Mouse (Mus musculus): ENCODE results near the gene Npepps. TPM values are rescaled to one million over a fixed set of nuclear protein-coding genes. Genes with fewer than 3 reads are reported as not detected.
"Not testable (repeated sequence)": the region's sequence is repeated elsewhere in the genome, so short reads cannot be mapped to it uniquely, and the experiment has no call there.

Gene Npepps
- polyA plus RNA-seq, 1 experiment from 2014 or later: 80.9 TPM

DNA sequence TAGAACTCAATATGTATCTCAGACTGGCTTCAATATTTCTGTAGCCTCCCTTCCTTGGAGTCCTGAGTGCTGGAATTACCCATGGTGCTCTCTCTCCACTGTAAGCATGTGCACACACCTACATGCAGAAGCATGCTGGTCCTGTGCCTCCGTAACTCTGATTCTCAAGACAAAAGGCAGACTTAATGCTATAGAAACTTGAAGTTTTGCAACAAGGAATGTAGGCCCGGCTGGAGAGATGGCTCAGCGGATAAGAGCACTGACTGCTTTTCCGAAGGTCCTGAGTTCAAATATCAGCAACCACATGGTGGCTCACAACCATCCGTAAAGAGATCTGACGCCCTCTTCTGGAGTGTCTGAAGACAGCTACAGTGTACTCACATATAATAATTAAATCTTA is 90.8 kb downstream of the Npepps start:
- not testable (repeated sequence) for H3K27ac ChIP-seq (ENCODE audit: low read length); H3K9me3 ChIP-seq (ENCODE audit: low read length); H3K4me2 ChIP-seq (replicated peaks; ENCODE audit: low read depth, low read length); H3K36me3 ChIP-seq (ENCODE audit: insufficient read depth, low read length); H3K9ac ChIP-seq (replicated peaks; ENCODE audit: low read length); H3K27me3 ChIP-seq (ENCODE audit: insufficient read depth, low read length); H3K4me3 ChIP-seq (ENCODE audit: low read length); ATAC-seq (ENCODE audit: low FRiP score, low TSS enrichment)
- H3K4me1 ChIP-seq (ENCODE audit: insufficient read depth, low read length): peaks cover 26% of the 10 kb centered on the region
- 92% methylated on average over 6 of the region's 6 CpGs for WGBS

DNA sequence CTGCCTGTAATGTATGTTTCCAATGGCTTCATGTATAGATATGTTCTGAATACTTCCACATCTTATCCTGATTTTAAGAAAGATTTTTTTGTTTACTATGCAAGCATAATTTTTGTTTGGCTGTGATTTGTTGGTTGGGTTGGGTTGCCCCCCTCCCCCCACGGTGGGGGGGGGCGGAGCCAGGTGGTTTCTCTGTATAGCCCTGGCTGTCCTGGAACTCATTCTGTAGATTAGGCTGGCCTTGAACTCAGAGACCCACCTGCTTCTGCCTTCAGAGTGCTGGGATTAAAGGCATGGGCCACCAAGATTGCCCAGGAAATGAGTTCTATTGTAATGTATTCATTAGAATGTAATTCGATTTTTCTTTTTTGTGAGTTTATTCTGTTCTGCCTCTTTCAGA is 91.2 kb downstream of the Npepps start:
- peaks cover 10% of the 10 kb centered on the region for H3K36me3 ChIP-seq (ENCODE audit: insufficient read depth, low read length)
- peak overlapping the region; percentile 94; the same call in 1 of the 2 replicates for H3K27ac ChIP-seq (ENCODE audit: low read length)
- H3K9me3 ChIP-seq (ENCODE audit: low read length): no peaks in the 10 kb centered on the region
- no peak for ATAC-seq (ENCODE audit: low FRiP score, low TSS enrichment)
- no peak overlapping the region for H3K9ac ChIP-seq (replicated peaks; ENCODE audit: low read length)
- 41% methylated on average over 3 of the region's 3 CpGs for WGBS
- peak overlapping the region; percentile 60 for H3K4me2 ChIP-seq (replicated peaks; ENCODE audit: low read depth, low read length)
- peak overlapping the region; percentile 84 for H3K4me3 ChIP-seq (ENCODE audit: low read length)
- H3K27me3 ChIP-seq (ENCODE audit: insufficient read depth, low read length): no peaks in the 10 kb centered on the region
- H3K4me1 ChIP-seq (ENCODE audit: insufficient read depth, low read length): peaks cover 27% of the 10 kb centered on the region

DNA sequence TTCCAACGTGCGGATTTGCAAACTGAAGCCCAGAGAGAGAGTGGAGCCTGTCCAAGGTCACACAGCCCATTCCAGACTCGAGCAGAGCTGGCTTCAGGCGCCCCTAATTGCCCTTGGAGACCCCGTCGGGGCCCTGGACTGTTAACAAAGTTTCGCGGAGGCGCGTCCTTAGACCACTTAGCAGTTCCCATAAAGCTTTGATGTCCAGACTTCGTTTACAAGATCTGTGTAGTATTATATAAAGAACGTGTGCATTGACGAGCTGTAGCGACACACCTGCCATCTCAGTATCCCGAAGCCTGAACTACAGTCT is 91.8 kb downstream of the Npepps start:
- under 1% methylated on average over 15 of the region's 15 CpGs for WGBS
- H3K4me2 ChIP-seq (replicated peaks; ENCODE audit: low read depth, low read length): peak overlapping the region; percentile 60
- peaks cover 27% of the 10 kb centered on the region for H3K4me1 ChIP-seq (ENCODE audit: insufficient read depth, low read length)
- no peaks in the 10 kb centered on the region for H3K9me3 ChIP-seq (ENCODE audit: low read length)
- peak overlapping the region; percentile 94 for H3K27ac ChIP-seq (ENCODE audit: low read length)
- H3K9ac ChIP-seq (replicated peaks; ENCODE audit: low read length): peak overlapping the region; percentile 67
- H3K4me3 ChIP-seq (ENCODE audit: low read length): peak overlapping the region; percentile 84
- peaks cover 14% of the 10 kb centered on the region for H3K36me3 ChIP-seq (ENCODE audit: insufficient read depth, low read length)
- H3K27me3 ChIP-seq (ENCODE audit: insufficient read depth, low read length): no peaks in the 10 kb centered on the region
- ATAC-seq (ENCODE audit: low FRiP score, low TSS enrichment): no peak

DNA sequence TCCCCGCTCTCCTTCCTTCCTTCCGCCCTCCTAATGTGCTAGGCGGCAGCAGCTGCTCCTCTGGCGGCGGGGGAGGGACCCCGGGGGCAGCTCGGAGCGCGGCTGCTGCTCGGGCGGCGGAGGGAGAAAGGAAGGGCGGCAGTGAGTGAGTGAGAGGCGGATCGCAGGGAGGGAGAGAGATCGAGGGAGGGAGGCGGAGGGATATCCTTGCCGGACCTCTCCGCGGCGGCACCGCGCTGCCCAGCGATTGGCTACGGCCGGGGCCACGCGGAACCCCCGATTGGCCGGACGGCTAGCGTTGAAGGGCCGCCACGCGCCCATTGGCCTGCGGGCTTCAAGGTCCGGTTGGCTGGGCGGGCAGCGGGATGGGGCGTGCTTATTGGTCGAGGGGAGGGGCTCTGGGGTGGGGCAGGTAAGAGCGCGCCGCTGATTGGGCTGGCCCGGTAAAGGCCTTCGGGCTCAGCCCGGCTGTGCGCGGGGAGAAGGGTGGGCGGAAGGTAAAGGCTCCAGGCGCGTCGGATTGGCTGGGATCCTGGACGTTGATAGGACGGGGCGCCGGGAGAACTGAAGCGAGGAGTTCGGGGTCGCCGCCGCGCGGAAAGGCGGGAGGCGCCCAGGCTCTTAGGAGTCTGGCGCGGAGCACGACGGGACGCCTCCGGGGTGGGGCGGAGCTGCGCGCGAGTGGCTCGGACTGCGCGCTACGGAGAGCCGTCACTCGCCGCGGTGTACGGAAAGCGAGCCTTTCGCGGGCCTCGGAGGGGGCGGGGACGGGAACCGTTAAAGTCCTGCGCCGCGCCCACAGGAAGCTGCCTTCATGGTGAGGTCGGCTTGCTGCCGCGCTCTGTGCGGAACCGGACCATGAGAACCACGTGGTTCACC is 92.4 kb downstream of the Npepps start, which contains the start of gene Kpnb1:
Kpnb1 (minus strand) TSS at position 118 of the 879 bp plus-strand sequence.
- peak within 1 kb of the TSS; percentile 95 for H3K9ac ChIP-seq (replicated peaks; ENCODE audit: low read length)
- 0% methylated on average over 70 of the region's 101 CpGs for WGBS
- H3K27me3 ChIP-seq (ENCODE audit: insufficient read depth, low read length): no peaks in the 10 kb centered on the region
- ATAC-seq (ENCODE audit: low FRiP score, low TSS enrichment): peak; percentile 97
- H3K4me2 ChIP-seq (replicated peaks; ENCODE audit: low read depth, low read length): peak within 1 kb of the TSS; percentile 89
- no peaks in the 10 kb centered on the region for H3K9me3 ChIP-seq (ENCODE audit: low read length)
- peak within 1 kb of the TSS; percentile 98 for H3K27ac ChIP-seq (ENCODE audit: low read length)
- H3K36me3 ChIP-seq (ENCODE audit: insufficient read depth, low read length): peaks cover 20% of the 10 kb centered on the region
- peaks cover 27% of the 10 kb centered on the region for H3K4me1 ChIP-seq (ENCODE audit: insufficient read depth, low read length)
- peak within 1 kb of the TSS; percentile 84 for H3K4me3 ChIP-seq (ENCODE audit: low read length)

DNA sequence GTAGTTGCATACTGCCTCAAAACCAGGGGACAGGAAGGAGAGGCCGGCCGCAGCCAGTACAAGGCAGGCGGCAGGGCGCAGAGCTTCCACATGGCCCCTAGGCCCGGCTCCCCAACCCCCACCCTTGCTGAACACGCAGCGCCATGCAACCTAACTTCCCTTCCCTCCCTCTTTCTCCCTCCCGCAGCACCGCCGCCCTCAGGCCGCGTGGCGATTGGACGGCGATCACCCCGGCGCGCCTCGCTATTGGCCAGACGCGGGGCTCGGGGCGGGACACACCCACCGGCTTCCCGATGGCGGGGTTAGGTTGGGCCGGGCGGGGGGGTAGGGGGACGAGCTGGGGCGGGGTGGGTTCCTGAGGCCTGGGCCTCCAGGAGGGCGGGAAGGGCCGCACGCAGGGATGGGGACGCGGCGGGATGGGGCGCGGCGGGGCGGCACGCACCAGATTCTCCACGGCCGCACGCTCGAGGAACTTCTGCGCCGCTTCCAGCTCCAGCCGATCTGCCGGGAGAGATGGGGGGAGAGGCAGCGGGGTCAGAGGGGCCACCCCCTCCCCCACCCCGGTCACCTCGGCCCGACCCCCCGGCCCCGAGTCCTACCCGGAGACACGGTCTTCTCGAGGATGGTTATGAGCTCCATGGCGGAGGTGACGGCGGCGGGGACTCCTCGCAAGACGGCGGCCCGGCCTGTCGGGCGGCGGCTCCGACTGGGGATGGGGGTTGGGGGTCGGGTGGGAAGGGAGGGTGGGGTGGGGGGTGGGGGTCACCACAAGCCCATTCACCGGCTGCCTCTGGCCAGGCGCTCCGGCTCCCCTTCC is 93.3 kb downstream of the Npepps start:
- peaks cover 29% of the 10 kb centered on the region for H3K36me3 ChIP-seq (ENCODE audit: insufficient read depth, low read length)
- WGBS: under 1% methylated on average over 40 of the region's 74 CpGs

DNA sequence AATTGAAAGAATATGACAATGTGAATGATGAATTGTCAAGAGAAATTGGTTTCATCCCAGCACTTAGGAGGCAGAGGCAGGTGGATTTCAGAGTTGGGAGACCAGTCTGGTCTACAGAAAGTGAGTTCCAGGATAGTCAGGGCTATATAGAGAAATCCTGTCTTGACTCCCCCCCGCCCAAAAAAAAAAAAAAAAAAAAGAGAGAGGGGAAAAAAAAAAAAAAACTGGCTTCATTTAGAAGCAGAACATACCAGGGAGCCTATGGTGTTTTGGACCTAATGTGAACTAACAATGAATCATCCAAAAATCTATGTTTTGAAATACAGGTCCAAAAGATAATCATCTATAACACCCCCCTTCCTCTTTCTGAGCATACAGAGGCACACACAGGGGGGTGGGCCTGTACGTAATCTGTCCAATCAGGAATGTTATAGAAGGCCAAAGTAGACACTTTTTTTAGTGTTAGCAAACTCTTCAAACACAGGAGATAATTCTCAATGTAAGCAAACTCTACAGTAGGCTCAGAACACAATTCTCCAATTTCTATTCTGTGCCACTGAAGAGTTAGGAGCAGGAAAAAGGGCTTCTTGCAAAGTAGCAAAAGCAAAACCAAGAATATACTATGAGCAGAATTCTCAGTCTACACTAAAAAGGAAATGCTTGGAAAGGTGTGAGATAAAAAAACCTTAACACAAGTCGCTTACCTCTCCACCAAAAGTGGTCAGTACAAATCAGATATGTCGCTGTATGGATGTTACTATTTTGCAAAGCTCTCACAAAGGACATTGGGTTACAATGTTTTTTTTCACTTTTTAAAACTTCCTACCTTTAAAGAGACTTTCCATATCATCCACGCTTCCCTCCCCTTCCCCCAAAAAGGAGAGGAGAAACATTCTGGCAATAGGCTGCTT is 94.5 kb downstream of the Npepps start:
- ATAC-seq (ENCODE audit: low FRiP score, low TSS enrichment): no peak
- H3K27ac ChIP-seq (ENCODE audit: low read length): no peak overlapping the region; the same call in 1 of the 2 replicates
- WGBS: 56% methylated on average over 5 of the region's 5 CpGs
- H3K4me2 ChIP-seq (replicated peaks; ENCODE audit: low read depth, low read length): peak overlapping the region; percentile 89
- no peaks in the 10 kb centered on the region for H3K27me3 ChIP-seq (ENCODE audit: insufficient read depth, low read length)
- peak overlapping the region; percentile 81 for H3K9ac ChIP-seq (replicated peaks; ENCODE audit: low read length)
- H3K4me1 ChIP-seq (ENCODE audit: insufficient read depth, low read length): peaks cover 27% of the 10 kb centered on the region
- H3K36me3 ChIP-seq (ENCODE audit: insufficient read depth, low read length): peaks cover 40% of the 10 kb centered on the region
- peak overlapping the region; percentile 84 for H3K4me3 ChIP-seq (ENCODE audit: low read length)
- no peaks in the 10 kb centered on the region for H3K9me3 ChIP-seq (ENCODE audit: low read length)

More for the DNA sequence above, 93.3 kb downstream of the Npepps start:
- Histone ChIP-seq H3K27me3 (ENCODE audit: insufficient read depth, low read length) (no peaks in the 10 kb centered on the region), H3K27ac (ENCODE audit: low read length) (peak overlapping the region; percentile 98), H3K4me3 (ENCODE audit: low read length) (peak overlapping the region; percentile 84), H3K4me1 (ENCODE audit: insufficient read depth, low read length) (peaks cover 27% of the 10 kb centered on the region), H3K9me3 (ENCODE audit: low read length) (no peaks in the 10 kb centered on the region), H3K4me2 (replicated peaks; ENCODE audit: low read depth, low read length) (peak overlapping the region; percentile 89), H3K9ac (replicated peaks; ENCODE audit: low read length) (peak overlapping the region; percentile 95)
- ATAC-seq (ENCODE audit: low FRiP score, low TSS enrichment): peak; percentile 80

DNA sequence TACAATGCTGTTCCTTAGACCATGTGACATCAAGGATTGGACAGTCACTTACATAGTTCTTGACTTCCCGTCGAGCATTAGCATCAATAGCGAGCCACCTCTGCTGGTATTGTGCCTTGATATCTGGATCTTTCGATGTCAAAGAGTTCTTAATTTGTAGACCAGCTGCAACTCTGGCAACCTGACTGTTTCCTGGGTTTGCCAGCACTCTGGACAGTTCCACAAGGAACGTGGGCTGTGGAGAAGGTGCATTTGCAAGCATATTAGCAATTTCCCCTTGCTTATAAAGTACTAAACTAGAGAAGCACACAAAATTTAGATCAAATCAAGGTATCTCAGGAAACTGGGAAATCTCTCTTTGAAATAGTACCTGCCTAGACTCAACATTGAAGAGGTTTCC is 95.6 kb downstream of the Npepps start:
- Histone ChIP-seq H3K27me3 (ENCODE audit: insufficient read depth, low read length) (no peaks in the 10 kb centered on the region), H3K36me3 (ENCODE audit: insufficient read depth, low read length) (peaks cover 51% of the 10 kb centered on the region), H3K4me2 (replicated peaks; ENCODE audit: low read depth, low read length) (no peak overlapping the region), H3K4me1 (ENCODE audit: insufficient read depth, low read length) (peaks cover 27% of the 10 kb centered on the region), H3K4me3 (ENCODE audit: low read length) (no peak overlapping the region), H3K27ac (ENCODE audit: low read length) (no peak overlapping the region), H3K9ac (replicated peaks; ENCODE audit: low read length) (no peak overlapping the region), H3K9me3 (ENCODE audit: low read length) (no peaks in the 10 kb centered on the region)
- ATAC-seq (ENCODE audit: low FRiP score, low TSS enrichment): no peak
- WGBS: 75% methylated on average over 5 of the region's 5 CpGs

DNA sequence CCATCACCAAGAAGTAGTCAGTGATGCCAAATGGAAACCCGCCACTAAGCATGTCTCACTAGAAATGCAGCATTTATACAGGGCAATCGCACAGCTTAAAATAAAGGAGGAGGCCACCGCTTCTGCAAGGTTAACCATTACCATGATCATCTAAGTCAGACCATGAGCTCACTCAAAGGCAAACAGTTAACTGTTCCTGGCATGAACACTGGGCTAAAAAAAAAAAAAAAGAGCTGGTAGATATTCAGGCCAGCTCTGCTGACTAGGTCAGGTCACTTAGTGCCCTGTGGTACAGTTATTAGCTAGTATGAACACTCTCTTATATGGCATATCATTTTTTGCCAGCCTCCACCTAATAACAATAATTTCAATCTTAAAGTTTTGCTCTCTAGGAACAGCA is 98.0 kb downstream of the Npepps start:
- Histone ChIP-seq H3K9me3 (ENCODE audit: low read length) (no peaks in the 10 kb centered on the region), H3K4me2 (replicated peaks; ENCODE audit: low read depth, low read length) (no peak overlapping the region), H3K9ac (replicated peaks; ENCODE audit: low read length) (no peak overlapping the region), H3K36me3 (ENCODE audit: insufficient read depth, low read length) (peaks cover 71% of the 10 kb centered on the region), H3K27ac (ENCODE audit: low read length) (no peak overlapping the region), H3K27me3 (ENCODE audit: insufficient read depth, low read length) (no peaks in the 10 kb centered on the region), H3K4me1 (ENCODE audit: insufficient read depth, low read length) (peaks cover 20% of the 10 kb centered on the region), H3K4me3 (ENCODE audit: low read length) (no peak overlapping the region)
- no peak for ATAC-seq (ENCODE audit: low FRiP score, low TSS enrichment)
- WGBS: 82% methylated on average over 3 of the region's 3 CpGs

DNA sequence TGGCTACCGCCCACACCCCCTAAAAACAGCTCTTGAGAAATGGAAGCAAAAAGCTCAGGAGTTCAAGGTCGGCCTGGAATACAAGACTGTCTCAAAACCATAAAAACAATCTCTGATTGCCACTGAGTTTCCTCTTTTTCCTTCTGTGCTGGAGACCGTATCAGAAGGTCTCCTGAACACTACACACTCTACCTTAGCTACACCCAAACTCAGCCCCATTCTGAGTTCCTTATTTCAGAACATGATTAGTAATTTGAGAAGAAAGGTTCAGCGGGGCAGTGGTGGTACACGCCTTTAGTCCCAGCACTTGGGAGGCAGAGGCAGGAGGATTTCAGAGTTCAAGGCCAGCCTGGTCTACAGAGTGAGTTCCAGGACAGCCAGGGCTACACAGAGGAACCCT is 99.4 kb downstream of the Npepps start:
- 78% methylated on average over 5 of the region's 5 CpGs for WGBS
- no peak overlapping the region for H3K9ac ChIP-seq (replicated peaks; ENCODE audit: low read length)
- no peak overlapping the region for H3K4me2 ChIP-seq (replicated peaks; ENCODE audit: low read depth, low read length)
- H3K9me3 ChIP-seq (ENCODE audit: low read length): no peaks in the 10 kb centered on the region
- no peak overlapping the region for H3K27ac ChIP-seq (ENCODE audit: low read length)
- peaks cover 14% of the 10 kb centered on the region for H3K4me1 ChIP-seq (ENCODE audit: insufficient read depth, low read length)
- no peak for ATAC-seq (ENCODE audit: low FRiP score, low TSS enrichment)
- H3K27me3 ChIP-seq (ENCODE audit: insufficient read depth, low read length): no peaks in the 10 kb centered on the region
- no peak overlapping the region for H3K4me3 ChIP-seq (ENCODE audit: low read length)
- peaks cover 83% of the 10 kb centered on the region for H3K36me3 ChIP-seq (ENCODE audit: insufficient read depth, low read length)
